Mouse (Mus musculus): ENCODE results near the gene Fkbp10.

The Fkbp10 gene

GRCm38 (mm10) chr11:100472935-100473295 lies 57.4 kb downstream of the Fkbp10 start:
- DNase-seq = no peak

Measured in cerebellum, adult 18-20 months (tissue).